Mouse (Mus musculus): Measurements from ENCODE around the gene Zbtb2.

GRCm38 (mm10) chr10:4435416-4435815 lies 47.5 kb upstream of the Zbtb2 start:
- TF ChIP-seq CTCF (IDR thresholded peaks at IDR 0.05; ENCODE audit: insufficient read depth, low read depth, low read length) (no peak), POLR2A (IDR thresholded peaks at IDR 0.05; ENCODE audit: insufficient read depth, low read depth, low read length) (no peak)

Measured in olfactory bulb, adult 2 months (tissue).